Mouse (Mus musculus): ENCODE measurements around the gene Cog8.

- TF ChIP-seq CTCF (IDR thresholded peaks at IDR 0.05; ENCODE audit: borderline replicate concordance, insufficient read depth, low read length) = no peak
- no peak for TF ChIP-seq POLR2A (IDR thresholded peaks at IDR 0.05; ENCODE audit: low read depth, low read length)
These were observed 19.9 kb upstream of the Cog8 start for GRCm38 (mm10) chr8:107076239-107076888.
